Mouse (Mus musculus) ES-Bruce4 (cell line): ENCODE measurements around the gene Ccdc170.

ENCODE experiments used
- CTCF ChIP-seq: IDR thresholded peaks from one replicate; pipeline ENCODE4 v1.8.1; 2011; ENCODE audit warnings: low read depth, low read length
- EP300 ChIP-seq: IDR thresholded peaks from 2 replicates; pipeline ENCODE4 v1.6.1; 2011; ENCODE audit warnings: low read depth, low read length; ENCODE audit not compliant: insufficient read depth
- POLR2A ChIP-seq: IDR thresholded peaks from one replicate; pipeline ENCODE4 v1.8.1; 2011; ENCODE audit warnings: low read length; ENCODE audit not compliant: insufficient read depth

DNA sequence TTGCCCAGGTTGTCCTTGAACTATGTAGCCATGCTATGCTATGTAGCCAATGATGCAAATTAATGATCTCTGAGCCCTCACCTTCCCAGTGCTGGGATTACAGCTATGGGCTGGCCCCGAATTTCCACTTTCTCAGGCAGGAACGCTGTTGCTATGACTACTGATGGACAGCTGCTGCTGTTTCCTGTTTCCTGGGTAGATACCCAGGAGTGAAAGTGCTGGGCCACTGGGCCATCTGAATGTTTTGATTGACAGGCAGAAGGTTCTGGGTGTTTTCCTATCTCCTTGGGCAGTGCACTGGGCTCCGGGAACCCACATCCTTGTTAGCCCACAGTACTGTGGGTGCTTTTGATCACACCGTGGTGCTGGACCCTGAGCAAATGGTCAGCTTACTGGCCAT, 25.9 kb upstream of the Ccdc170 start:
- no peak for TF ChIP-seq CTCF
- no peak for TF ChIP-seq POLR2A
- no peak for TF ChIP-seq EP300
